Mouse (Mus musculus): ENCODE results near the gene Tmem140. TPM values are rescaled to one million over a fixed set of nuclear protein-coding genes. Genes with fewer than 3 reads are reported as not detected.

The Tmem140 gene
- polyA plus RNA-seq, 1 experiment from 2014 or later = 3.2 TPM

DNA sequence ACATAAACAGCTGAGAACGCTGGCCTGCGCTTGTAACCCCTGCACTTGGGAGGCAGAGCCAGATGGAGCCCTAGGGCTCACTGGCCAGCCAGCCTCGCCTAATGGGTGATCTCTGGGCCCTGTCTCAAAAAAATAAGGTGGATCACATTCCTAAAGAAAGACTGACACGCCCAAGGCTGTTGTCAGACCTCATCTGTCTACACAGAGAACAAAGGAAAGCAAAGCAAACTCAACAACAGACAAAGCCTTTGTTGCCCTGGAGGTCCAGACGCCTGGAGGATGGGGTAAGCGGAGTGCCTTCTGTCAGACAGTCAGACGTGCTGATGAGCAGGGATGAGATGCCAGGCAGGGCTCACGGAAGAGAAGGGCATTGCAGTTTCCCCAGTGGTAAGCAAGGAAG is 3.8 kb downstream of the Tmem140 start:
- ATAC-seq (replicated peaks; ENCODE audit: low FRiP score) (no peak), DNase-seq (ENCODE audit: low spot score) (no peak)
- peaks cover 62% of the 10 kb centered on the region for H3K4me1 ChIP-seq (replicated peaks; ENCODE audit: control insufficient read depth, insufficient read depth, low read length)
- WGBS = 69% methylated on average over 8 of the region's 8 CpGs
- no peak overlapping the region for H3K9ac ChIP-seq (ENCODE audit: low read depth, low read length)
- no peaks in the 10 kb centered on the region for H3K9me3 ChIP-seq (ENCODE audit: control insufficient read depth, low read length)
- H3K27ac ChIP-seq (ENCODE audit: low read depth, low read length) = no peak overlapping the region
- H3K27me3 ChIP-seq (replicated peaks; ENCODE audit: control insufficient read depth, insufficient read depth, low read length) = no peaks in the 10 kb centered on the region
- no peak overlapping the region for H3K4me2 ChIP-seq
- H3K36me3 ChIP-seq (ENCODE audit: control insufficient read depth, insufficient read depth, low read length) = no peaks in the 10 kb centered on the region
- no peak overlapping the region for H3K4me3 ChIP-seq (ENCODE audit: low read depth, low read length)

DNA sequence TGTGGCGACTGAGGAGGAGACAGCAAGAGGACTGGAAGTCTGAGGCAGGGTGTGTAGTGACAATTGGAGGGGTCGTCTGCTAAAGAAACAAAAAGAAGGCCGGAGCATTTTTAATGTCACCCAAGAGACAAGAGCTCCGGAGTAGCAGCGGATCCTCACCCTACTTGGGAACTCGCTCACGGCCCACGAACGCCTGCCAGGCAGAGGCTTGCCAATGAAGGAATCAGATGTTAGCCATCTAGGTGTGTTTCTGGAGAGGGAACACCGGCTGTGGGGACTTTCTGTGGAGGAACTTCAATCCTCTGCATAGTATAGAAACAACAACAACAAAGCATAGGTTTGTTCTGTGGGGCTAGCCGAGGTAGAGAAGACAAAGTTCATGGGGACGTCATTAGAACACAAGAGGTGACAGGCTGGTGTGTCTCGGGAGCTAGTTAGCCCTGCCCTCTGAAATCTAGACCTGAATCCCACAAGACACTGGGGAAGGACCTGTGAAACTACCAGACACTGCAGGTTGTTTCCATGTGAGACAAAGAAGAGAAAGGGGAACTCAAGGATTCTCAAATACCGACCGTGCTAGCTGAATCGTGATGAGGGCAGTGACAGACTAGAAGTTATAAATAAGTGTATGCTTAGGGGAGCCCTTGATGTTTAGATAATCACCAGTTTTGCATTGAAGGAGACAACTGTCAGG is 4.5 kb downstream of the Tmem140 start:
- Histone ChIP-seq H3K27ac (ENCODE audit: low read depth, low read length) (peak overlapping the region; percentile 40; the same call in 1 of the 2 replicates), H3K9me3 (ENCODE audit: control insufficient read depth, low read length) (no peaks in the 10 kb centered on the region), H3K27me3 (replicated peaks; ENCODE audit: control insufficient read depth, insufficient read depth, low read length) (no peaks in the 10 kb centered on the region), H3K36me3 (ENCODE audit: control insufficient read depth, insufficient read depth, low read length) (no peaks in the 10 kb centered on the region), H3K4me1 (replicated peaks; ENCODE audit: control insufficient read depth, insufficient read depth, low read length) (peaks cover 60% of the 10 kb centered on the region), H3K4me3 (ENCODE audit: low read depth, low read length) (no peak overlapping the region), H3K9ac (ENCODE audit: low read depth, low read length) (no peak overlapping the region), H3K4me2 (no peak overlapping the region)
- DNase-seq (ENCODE audit: low spot score) (no peak), ATAC-seq (replicated peaks; ENCODE audit: low FRiP score) (no peak)
- 76% methylated on average over 16 of the region's 16 CpGs for WGBS

DNA sequence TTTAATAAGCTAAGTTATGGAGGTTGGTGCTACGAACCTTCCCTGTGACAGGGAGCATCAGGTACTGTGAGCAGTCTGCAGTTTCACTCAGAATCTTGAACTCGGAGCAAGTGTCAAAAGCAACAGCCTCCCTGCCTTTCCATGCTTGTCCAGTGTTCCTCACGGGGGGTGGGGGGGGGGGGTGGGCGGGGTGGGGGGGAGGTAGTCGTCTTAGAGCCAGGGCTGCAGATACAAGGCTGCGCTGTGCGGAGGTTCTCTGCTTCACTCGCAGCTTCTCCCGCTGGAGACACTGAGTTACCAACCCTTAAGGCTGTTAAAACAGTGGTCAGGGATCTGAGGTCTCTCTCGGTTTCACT is 5.0 kb downstream of the Tmem140 start:
- Histone ChIP-seq H3K27me3 (replicated peaks; ENCODE audit: control insufficient read depth, insufficient read depth, low read length) (no peaks in the 10 kb centered on the region), H3K4me1 (replicated peaks; ENCODE audit: control insufficient read depth, insufficient read depth, low read length) (peaks cover 54% of the 10 kb centered on the region), H3K4me3 (ENCODE audit: low read depth, low read length) (no peak overlapping the region), H3K27ac (ENCODE audit: low read depth, low read length) (peak overlapping the region; percentile 92; the same call in 1 of the 2 replicates), H3K9me3 (ENCODE audit: control insufficient read depth, low read length) (no peaks in the 10 kb centered on the region), H3K36me3 (ENCODE audit: control insufficient read depth, insufficient read depth, low read length) (peaks cover 3% of the 10 kb centered on the region; the same call in 1 of the 2 replicates), H3K9ac (ENCODE audit: low read depth, low read length) (peak overlapping the region; percentile 62; the same call in 1 of the 2 replicates), H3K4me2 (peak overlapping the region; percentile 59)
- ATAC-seq (replicated peaks; ENCODE audit: low FRiP score) (no peak), DNase-seq (ENCODE audit: low spot score) (no peak)
- WGBS = 67% methylated on average over 10 of the region's 10 CpGs

DNA sequence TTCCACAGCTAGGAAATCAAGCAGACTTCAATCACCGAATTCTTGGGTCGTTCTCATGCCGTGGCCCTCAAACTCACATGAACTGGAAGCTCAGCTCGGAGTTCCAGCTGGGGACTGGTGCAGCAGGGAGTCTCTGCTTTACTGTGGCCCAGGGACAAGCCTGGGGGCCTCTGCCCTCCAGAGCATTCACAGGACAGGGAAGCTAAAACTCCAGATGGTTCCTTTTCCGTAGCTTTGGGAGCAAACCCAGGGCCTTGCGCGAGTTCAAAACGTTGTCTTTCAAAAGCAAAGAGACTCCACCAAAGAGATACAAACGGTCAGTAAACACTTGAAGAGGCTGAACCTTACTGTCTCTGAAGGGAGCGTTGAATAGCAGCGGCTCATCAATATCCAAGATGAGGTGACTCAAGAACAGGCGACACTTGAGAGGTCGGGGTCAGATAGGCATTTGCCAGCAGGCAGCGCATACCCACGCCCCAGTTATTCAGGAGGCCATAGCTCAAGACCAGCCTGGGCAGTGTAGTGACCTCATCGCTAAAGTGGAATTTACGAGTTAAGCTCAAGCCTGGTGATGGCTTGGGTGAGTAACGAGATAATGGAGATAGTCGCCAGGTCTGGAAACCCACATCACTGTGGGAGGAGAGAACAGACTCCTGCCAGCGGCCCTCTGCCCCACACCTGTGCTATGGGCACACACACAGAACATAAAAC is 5.7 kb downstream of the Tmem140 start:
- peak overlapping the region; percentile 62; the same call in 1 of the 2 replicates for H3K9ac ChIP-seq (ENCODE audit: low read depth, low read length)
- no peak overlapping the region for H3K4me3 ChIP-seq (ENCODE audit: low read depth, low read length)
- peaks cover 49% of the 10 kb centered on the region for H3K4me1 ChIP-seq (replicated peaks; ENCODE audit: control insufficient read depth, insufficient read depth, low read length)
- 56% methylated on average over 20 of the region's 20 CpGs for WGBS
- H3K36me3 ChIP-seq (ENCODE audit: control insufficient read depth, insufficient read depth, low read length) = peaks cover 4% of the 10 kb centered on the region; the same call in 1 of the 2 replicates
- no peak for DNase-seq (ENCODE audit: low spot score)
- no peak; the same call in 1 of the 2 replicates for ATAC-seq (replicated peaks; ENCODE audit: low FRiP score)
- peak overlapping the region; percentile 59 for H3K4me2 ChIP-seq
- no peaks in the 10 kb centered on the region for H3K27me3 ChIP-seq (replicated peaks; ENCODE audit: control insufficient read depth, insufficient read depth, low read length)
- no peaks in the 10 kb centered on the region for H3K9me3 ChIP-seq (ENCODE audit: control insufficient read depth, low read length)
- peak overlapping the region; percentile 92 for H3K27ac ChIP-seq (ENCODE audit: low read depth, low read length)

DNA sequence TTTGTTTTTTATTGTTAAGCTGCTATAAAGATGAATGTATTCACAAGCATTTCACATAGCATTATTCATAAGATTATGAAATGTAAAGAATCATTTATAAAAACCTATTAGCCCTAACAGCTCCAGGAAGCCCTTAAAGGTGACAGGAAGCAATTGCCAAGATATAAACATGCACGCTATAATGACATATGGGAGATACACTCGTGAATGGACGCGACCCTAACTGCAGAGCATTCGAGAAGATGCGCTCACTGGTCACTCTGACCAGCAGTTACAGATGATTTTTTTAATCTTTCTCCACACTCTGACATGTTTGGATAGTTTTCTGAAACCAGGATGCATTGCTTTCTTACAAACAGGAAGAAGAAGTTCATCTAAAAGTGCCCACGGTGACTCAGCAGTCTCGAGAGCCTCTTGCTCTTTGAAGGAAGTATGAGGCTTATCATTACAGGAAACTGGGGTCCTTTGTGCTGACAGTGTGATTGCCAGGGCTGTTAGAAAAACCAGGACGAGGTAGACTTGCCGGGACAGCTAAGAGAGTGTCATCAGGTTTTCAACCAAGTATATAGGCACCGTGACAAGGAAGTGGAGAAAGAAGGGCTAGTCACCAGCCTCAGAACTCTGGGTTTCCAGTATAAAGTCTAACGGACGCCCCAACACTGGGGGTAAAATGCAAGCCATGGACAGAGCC is 6.4 kb downstream of the Tmem140 start:
- H3K4me2 ChIP-seq = peak overlapping the region; percentile 59
- H3K9me3 ChIP-seq (ENCODE audit: control insufficient read depth, low read length) = no peaks in the 10 kb centered on the region
- 26% methylated on average over 13 of the region's 13 CpGs for WGBS
- no peaks in the 10 kb centered on the region for H3K27me3 ChIP-seq (replicated peaks; ENCODE audit: control insufficient read depth, insufficient read depth, low read length)
- peaks cover 4% of the 10 kb centered on the region; the same call in 1 of the 2 replicates for H3K36me3 ChIP-seq (ENCODE audit: control insufficient read depth, insufficient read depth, low read length)
- peak; percentile 51 for DNase-seq (ENCODE audit: low spot score)
- H3K4me3 ChIP-seq (ENCODE audit: low read depth, low read length) = no peak overlapping the region; the same call in 1 of the 2 replicates
- peaks cover 50% of the 10 kb centered on the region for H3K4me1 ChIP-seq (replicated peaks; ENCODE audit: control insufficient read depth, insufficient read depth, low read length)
- H3K9ac ChIP-seq (ENCODE audit: low read depth, low read length) = peak overlapping the region; percentile 62
- H3K27ac ChIP-seq (ENCODE audit: low read depth, low read length) = peak overlapping the region; percentile 92
- ATAC-seq (replicated peaks; ENCODE audit: low FRiP score) = peak; percentile 66

DNA sequence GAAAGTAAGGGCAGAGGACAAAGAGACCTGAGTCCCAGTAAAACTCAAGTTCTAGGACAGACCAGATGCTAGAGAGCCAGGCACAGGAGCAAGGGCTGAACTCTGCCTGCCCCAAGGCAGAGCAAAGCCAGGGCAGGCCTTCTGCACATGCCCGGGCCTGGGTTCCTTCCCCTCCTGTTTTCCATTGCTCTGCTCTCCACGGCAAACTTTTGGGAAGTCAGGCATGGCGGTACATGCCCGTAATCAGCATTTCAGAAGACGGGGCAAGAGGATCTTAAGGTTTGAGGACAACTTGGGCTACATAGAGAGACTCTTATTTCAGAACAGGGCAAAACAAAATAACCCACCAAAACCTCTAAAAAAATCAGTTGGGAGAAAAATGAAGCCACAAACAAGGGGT is 7.2 kb downstream of the Tmem140 start:
- no peaks in the 10 kb centered on the region for H3K27me3 ChIP-seq (replicated peaks; ENCODE audit: control insufficient read depth, insufficient read depth, low read length)
- peaks cover 57% of the 10 kb centered on the region for H3K4me1 ChIP-seq (replicated peaks; ENCODE audit: control insufficient read depth, insufficient read depth, low read length)
- no peaks in the 10 kb centered on the region for H3K9me3 ChIP-seq (ENCODE audit: control insufficient read depth, low read length)
- H3K4me3 ChIP-seq (ENCODE audit: low read depth, low read length) = no peak overlapping the region
- peaks cover 4% of the 10 kb centered on the region; the same call in 1 of the 2 replicates for H3K36me3 ChIP-seq (ENCODE audit: control insufficient read depth, insufficient read depth, low read length)
- H3K9ac ChIP-seq (ENCODE audit: low read depth, low read length) = peak overlapping the region; percentile 62
- 61% methylated on average over 5 of the region's 5 CpGs for WGBS
- peak overlapping the region; percentile 59 for H3K4me2 ChIP-seq
- ATAC-seq (replicated peaks; ENCODE audit: low FRiP score) (no peak), DNase-seq (ENCODE audit: low spot score) (no peak)
- H3K27ac ChIP-seq (ENCODE audit: low read depth, low read length) = peak overlapping the region; percentile 92

DNA sequence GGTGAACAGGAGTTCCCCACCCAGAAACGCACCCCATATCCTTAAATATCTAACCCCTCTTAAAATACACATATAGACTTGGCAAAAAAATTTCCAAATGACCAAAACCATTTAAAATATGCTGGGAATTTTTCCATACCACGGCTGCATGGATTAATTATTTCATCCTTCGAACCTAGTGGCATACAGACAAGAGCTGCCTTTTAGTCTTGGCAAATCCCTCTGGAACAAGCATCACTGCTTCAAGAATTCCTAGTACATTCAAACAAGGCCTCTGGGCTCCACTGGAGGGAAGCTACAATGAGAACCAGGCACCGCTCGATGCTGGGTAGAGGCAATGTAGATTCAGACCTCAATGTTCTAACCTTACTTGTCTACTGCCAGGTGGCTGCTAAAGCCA is 7.8 kb downstream of the Tmem140 start:
- peaks cover 57% of the 10 kb centered on the region for H3K4me1 ChIP-seq (replicated peaks; ENCODE audit: control insufficient read depth, insufficient read depth, low read length)
- ATAC-seq (replicated peaks; ENCODE audit: low FRiP score) = no peak

DNA sequence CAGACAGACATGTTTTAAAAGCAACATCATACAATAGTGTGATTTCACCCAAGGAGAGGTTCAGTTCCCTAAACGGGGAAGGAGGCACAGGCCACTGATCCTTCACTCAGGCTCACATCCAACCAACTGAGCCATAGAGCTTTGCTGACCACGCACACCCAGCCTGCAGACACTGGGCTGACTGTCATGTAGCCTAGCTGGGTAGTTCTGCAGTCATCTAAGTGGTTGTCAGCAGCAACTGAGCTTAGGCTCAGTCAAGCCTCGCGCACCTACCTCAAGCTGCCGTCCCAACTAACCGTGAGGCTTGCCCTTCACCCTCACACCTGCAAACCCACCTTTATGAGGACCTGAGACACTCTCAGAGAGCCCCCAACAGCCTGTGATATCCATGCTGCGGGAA is 9.0 kb downstream of the Tmem140 start:
- H3K27ac ChIP-seq (ENCODE audit: low read depth, low read length) = no peak overlapping the region

More for the DNA sequence above, 7.8 kb downstream of the Tmem140 start:
- DNase-seq (ENCODE audit: low spot score) = no peak
- WGBS = 76% methylated on average over 5 of the region's 5 CpGs
- no peak overlapping the region for H3K4me3 ChIP-seq (ENCODE audit: low read depth, low read length)
- H3K36me3 ChIP-seq (ENCODE audit: control insufficient read depth, insufficient read depth, low read length) = peaks cover 4% of the 10 kb centered on the region; the same call in 1 of the 2 replicates
- H3K27me3 ChIP-seq (replicated peaks; ENCODE audit: control insufficient read depth, insufficient read depth, low read length) = no peaks in the 10 kb centered on the region
- peak overlapping the region; percentile 92; the same call in 1 of the 2 replicates for H3K27ac ChIP-seq (ENCODE audit: low read depth, low read length)
- H3K9me3 ChIP-seq (ENCODE audit: control insufficient read depth, low read length) = no peaks in the 10 kb centered on the region
- H3K4me2 ChIP-seq = no peak overlapping the region
- H3K9ac ChIP-seq (ENCODE audit: low read depth, low read length) = no peak overlapping the region

More for the DNA sequence above, 9.0 kb downstream of the Tmem140 start:
- H3K4me2 ChIP-seq = no peak overlapping the region
- H3K9me3 ChIP-seq (ENCODE audit: control insufficient read depth, low read length) = no peaks in the 10 kb centered on the region
- H3K4me1 ChIP-seq (replicated peaks; ENCODE audit: control insufficient read depth, insufficient read depth, low read length) = peaks cover 61% of the 10 kb centered on the region
- no peak overlapping the region for H3K4me3 ChIP-seq (ENCODE audit: low read depth, low read length)
- ATAC-seq (replicated peaks; ENCODE audit: low FRiP score) (no peak), DNase-seq (ENCODE audit: low spot score) (no peak)
- 85% methylated on average over 7 of the region's 7 CpGs for WGBS
- H3K9ac ChIP-seq (ENCODE audit: low read depth, low read length) = no peak overlapping the region
- H3K36me3 ChIP-seq (ENCODE audit: control insufficient read depth, insufficient read depth, low read length) = peaks cover 4% of the 10 kb centered on the region; the same call in 1 of the 2 replicates
- H3K27me3 ChIP-seq (replicated peaks; ENCODE audit: control insufficient read depth, insufficient read depth, low read length) = no peaks in the 10 kb centered on the region
